Mouse (Mus musculus) heart, embryonic 13.5 days (tissue): Measurements from ENCODE around the gene Ipo13. TPM values are rescaled to one million over a fixed set of nuclear protein-coding genes. Genes with fewer than 3 reads are reported as not detected.
A peak's percentile ranks its signal among the peaks of the same experiment; 100 is the strongest.

Source experiments
- ATAC-seq: fragments of 200-750 bp; cut with Nextera tagmentation; 2 replicates; pipeline ENCODE4 v1.8.0; 2017; ENCODE audit warnings: moderate TSS enrichment; ENCODE audit not compliant: insufficient number of reproducible peaks, low FRiP score, low TSS enrichment; ENCODE audit errors: extremely low read depth
- H3K27ac ChIP-seq: fragments of 300-500 bp; sonication (generic); replicated peaks from 2 replicates; pipeline ENCODE4 v1.5.1; 2015; ENCODE audit warnings: moderate library complexity, mild to moderate bottlenecking, inconsistent platforms
- H3K27me3 ChIP-seq: fragments of 300-500 bp; sonication (generic); replicated peaks from 2 replicates; pipeline ENCODE4 v1.6.1; 2015; ENCODE audit warnings: mild to moderate bottlenecking, inconsistent platforms
- H3K36me3 ChIP-seq: fragments of 300-500 bp; sonication (generic); 2 replicates; pipeline ENCODE4 v1.6.1; 2015; ENCODE audit warnings: mild to moderate bottlenecking, inconsistent platforms
- H3K4me1 ChIP-seq: fragments of 300-500 bp; sonication (generic); 2 replicates; pipeline ENCODE4 v1.6.1; 2015; ENCODE audit warnings: inconsistent platforms
- H3K4me2 ChIP-seq: fragments of 300-500 bp; sonication (generic); 2 replicates; pipeline ENCODE4 v1.6.1; 2015; ENCODE audit warnings: inconsistent platforms, mild to moderate bottlenecking, moderate library complexity
- H3K4me3 ChIP-seq: fragments of 300-500 bp; sonication (generic); 2 replicates; pipeline ENCODE4 v1.5.1; 2015; ENCODE audit warnings: moderate library complexity, mild to moderate bottlenecking, inconsistent platforms
- H3K9ac ChIP-seq: fragments of 300-500 bp; sonication (generic); 2 replicates; pipeline ENCODE4 v1.6.1; 2015; ENCODE audit warnings: inconsistent platforms, mild to moderate bottlenecking, moderate library complexity
- H3K9me3 ChIP-seq: fragments of 300-500 bp; sonication (generic); 2 replicates; pipeline ENCODE4 v1.6.1; 2016; ENCODE audit warnings: inconsistent platforms
- WGBS: fragments of 180-500 bp; shearing (Covaris S2); methylation state at CpG from one replicate; pipeline ENCODE4 v1.1.7; 2015; ENCODE audit warnings: mixed read lengths; 5-methylcytosine and 5-hydroxymethylcytosine counted together
- polyA plus RNA-seq: library from polyadenylated mRNA; unstranded; fragments of >200 nt; fragmentation: Nextera tagmentation; extraction: Ambion mirVana; gene quantifications from 2 replicates; pipeline ENCODE4 v1.2.1, GENCODE M21; 2015

Ipo13 gene
- polyA plus RNA-seq, 1 experiment from 2014 or later = 40.3 TPM

DNA sequence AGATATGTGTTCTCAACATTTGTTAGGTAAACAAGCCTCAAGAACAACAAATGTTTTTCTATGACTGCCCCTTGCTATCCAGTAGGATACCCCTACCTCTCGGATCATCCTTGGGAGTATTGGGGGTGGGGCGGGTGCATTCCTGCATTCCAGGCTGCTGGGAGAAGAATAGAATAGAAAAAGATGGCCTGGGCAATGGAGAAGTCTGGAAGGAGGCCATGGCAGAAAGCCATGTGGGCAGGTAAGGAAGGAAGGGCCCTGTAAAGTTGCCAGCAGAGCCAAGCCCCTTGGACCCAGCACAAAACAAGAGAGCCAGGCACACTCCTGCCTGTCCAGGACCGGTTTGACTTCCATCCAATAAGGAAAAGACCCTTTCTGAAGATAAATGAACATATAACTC is 1.4 kb downstream of the Ipo13 start:
- 45% methylated on average over 3 of the region's 3 CpGs for WGBS
- Histone ChIP-seq H3K27me3 (no peaks in the 10 kb centered on the region), H3K36me3 (peaks cover 37% of the 10 kb centered on the region), H3K27ac (no peak overlapping the region), H3K9me3 (no peaks in the 10 kb centered on the region), H3K4me2 (peak overlapping the region; percentile 100), H3K4me1 (peaks cover 79% of the 10 kb centered on the region), H3K4me3 (peak overlapping the region; percentile 93), H3K9ac (peak overlapping the region; percentile 95)
- no peak for ATAC-seq

DNA sequence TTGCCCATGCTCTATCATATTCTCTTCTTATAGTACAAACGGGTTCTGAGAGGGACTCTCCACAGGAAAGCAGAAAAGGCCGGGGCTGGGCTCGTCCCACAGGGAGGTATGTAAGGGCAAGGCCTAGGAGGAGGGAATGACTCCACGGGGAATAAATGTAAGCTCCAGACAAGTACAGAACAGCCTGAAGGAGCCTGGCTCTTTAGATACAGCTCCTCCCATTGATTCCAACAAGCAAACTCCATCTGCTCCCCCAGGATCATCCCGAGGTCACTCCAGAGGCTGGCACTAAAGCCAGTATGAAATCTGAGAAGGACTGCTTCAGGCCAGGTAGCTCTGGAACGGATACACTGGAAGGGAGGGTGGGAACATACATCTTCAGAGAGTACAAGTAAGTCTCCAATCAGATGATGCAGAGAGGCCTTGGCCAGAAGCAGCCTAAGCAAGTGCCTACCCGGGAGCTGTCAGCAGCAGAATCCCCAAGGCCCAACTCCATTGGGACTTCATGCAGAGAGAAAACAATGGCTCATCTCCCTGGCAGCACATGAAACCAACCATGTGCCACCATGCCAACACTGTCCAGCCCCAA is 2.0 kb downstream of the Ipo13 start:
- no peaks in the 10 kb centered on the region for H3K9me3 ChIP-seq
- H3K4me3 ChIP-seq = peak overlapping the region; percentile 93
- no peak for ATAC-seq
- H3K9ac ChIP-seq = peak overlapping the region; percentile 50; the same call in 1 of the 2 replicates
- H3K4me2 ChIP-seq = peak overlapping the region; percentile 100
- no peak overlapping the region for H3K27ac ChIP-seq
- peaks cover 78% of the 10 kb centered on the region for H3K4me1 ChIP-seq
- H3K27me3 ChIP-seq = no peaks in the 10 kb centered on the region
- 65% methylated on average over 7 of the region's 7 CpGs for WGBS
- peaks cover 43% of the 10 kb centered on the region for H3K36me3 ChIP-seq

DNA sequence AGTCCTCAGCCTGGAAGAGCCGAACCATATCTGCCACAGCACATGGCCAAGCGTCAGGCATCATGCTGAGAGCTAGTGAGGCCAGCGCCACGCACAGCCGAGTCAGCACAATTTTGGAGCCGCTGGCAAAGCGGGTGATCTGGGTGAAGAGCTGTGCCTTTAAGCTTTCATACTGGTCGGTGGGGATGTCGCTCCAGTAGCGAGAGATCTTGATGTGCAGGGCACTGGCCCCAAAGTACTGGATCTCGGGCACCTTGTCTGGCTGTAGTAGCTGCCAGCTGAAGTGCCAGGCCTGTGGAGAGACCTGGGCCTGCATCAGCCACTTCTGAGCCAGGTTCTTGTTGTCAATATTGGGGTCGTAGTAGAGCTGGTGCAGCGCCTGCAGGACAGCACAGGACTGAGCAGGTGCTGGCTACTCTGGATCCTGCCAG is 2.7 kb downstream of the Ipo13 start:
- Histone ChIP-seq H3K4me3 (no peak overlapping the region), H3K27me3 (no peaks in the 10 kb centered on the region), H3K36me3 (peaks cover 47% of the 10 kb centered on the region), H3K27ac (no peak overlapping the region), H3K4me2 (no peak overlapping the region), H3K4me1 (peaks cover 72% of the 10 kb centered on the region), H3K9ac (no peak overlapping the region), H3K9me3 (no peaks in the 10 kb centered on the region)
- ATAC-seq = no peak
- WGBS = 89% methylated on average over 13 of the region's 13 CpGs

DNA sequence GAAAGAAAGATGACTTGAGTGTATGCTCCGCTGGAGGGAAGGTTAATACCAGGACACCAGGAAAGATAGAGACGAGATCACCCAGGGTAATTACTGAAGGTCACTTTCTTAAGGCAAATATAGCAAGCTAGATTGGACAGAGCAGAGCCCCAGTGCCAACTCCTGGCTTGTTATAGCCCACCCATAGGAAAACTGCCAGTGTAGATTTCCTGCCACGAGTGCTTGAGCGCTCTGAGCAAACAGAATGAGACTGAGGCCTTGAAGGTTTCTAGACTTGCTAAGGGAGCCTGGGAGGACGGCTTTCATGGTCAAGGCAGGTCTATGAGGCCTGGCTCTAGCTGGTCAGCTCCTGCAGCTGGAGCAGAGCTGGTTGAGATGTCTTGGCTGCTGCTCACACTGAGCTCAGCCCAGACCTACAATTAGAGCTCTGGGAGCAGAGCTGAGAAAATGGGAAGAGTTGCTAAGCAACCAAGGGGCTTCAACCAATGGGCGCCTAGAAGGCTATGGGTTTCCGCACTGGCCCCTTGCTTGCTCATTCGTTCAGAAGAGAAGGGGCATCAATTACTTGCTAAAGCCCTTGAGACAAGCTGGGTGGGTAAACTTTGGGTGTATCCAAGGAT is 5.9 kb downstream of the Ipo13 start:
- 81% methylated on average over 8 of the region's 8 CpGs for WGBS
- Histone ChIP-seq H3K9ac (no peak overlapping the region; the same call in 1 of the 2 replicates), H3K4me2 (no peak overlapping the region), H3K9me3 (no peaks in the 10 kb centered on the region), H3K27ac (no peak overlapping the region), H3K36me3 (peaks cover 75% of the 10 kb centered on the region), H3K27me3 (no peaks in the 10 kb centered on the region), H3K4me1 (peaks cover 57% of the 10 kb centered on the region), H3K4me3 (no peak overlapping the region)
- ATAC-seq = no peak

DNA sequence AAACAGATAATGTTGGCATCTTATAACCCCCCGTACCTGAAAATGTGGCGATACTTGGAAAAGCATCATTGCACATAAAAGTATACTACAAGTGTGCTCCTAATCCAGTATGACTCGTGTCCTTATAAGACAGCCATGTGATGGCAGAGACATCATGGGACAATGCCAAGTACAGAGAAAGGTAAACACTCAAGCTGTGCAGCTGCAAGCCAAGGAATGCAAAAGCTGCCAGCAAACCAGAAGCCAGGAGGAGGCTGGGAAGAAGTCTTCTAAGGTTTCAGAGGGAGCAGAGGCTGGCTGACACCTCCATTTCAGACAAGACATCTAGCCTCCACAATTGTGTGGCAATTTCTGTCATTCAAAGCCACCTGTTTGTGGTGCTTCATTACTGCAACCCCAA is 8.6 kb downstream of the Ipo13 start:
- no peak for ATAC-seq

DNA sequence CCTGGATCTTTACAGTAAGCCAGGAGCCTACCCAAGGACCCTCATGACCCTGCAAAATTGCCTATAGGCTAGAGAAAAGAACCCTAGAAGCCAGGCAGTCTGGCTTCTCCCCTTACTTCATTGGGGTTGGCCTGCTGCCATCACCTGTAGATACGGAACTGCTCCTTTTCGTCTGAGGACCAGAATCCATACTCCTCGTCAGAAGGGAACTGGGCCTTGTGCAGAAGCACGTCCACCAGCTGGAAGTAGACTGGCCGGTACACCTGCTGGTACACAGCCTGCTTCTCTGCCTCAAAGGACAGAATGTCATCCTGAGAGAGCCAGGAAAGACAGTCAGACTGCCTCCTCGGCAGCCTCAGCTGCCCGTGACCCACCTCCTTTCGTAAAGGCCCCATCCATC is 10.0 kb downstream of the Ipo13 start:
- 87% methylated on average over 8 of the region's 8 CpGs for WGBS
- no peak for ATAC-seq
- H3K36me3 ChIP-seq = peaks cover 92% of the 10 kb centered on the region

More for the DNA sequence above, 8.6 kb downstream of the Ipo13 start:
- no peaks in the 10 kb centered on the region for H3K27me3 ChIP-seq
- H3K36me3 ChIP-seq = peaks cover 89% of the 10 kb centered on the region
- no peak overlapping the region for H3K27ac ChIP-seq
- no peaks in the 10 kb centered on the region for H3K9me3 ChIP-seq
- H3K9ac ChIP-seq = no peak overlapping the region
- peaks cover 34% of the 10 kb centered on the region for H3K4me1 ChIP-seq
- H3K4me3 ChIP-seq = no peak overlapping the region
- no peak overlapping the region for H3K4me2 ChIP-seq
- whole genome bisulfite sequencing = 82% methylated on average over 3 of the region's 3 CpGs

DNA sequence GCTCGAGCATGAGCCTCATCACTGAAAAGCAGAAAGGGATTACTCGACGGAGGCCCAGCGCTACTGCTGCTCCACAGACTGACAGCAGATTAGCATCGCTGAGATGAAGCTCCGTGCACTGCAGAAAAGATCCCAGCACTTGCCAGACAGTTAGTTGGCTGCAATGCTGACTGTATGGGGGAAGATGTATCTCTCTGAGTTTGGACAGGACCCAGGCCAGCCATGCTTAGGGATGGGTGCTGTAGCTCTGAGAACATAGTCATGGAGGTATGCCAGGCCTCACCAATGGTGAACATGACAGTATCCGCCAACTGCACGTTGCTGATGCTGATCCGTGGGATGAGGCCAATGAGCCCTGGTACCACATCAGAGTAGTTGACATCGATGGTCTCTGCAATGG is 10.7 kb downstream of the Ipo13 start:
- ATAC-seq = 0 out of 2 replicates have a peak, but pooled peaks have one; percentile 18
- Histone ChIP-seq H3K4me1 (peaks cover 17% of the 10 kb centered on the region), H3K36me3 (peaks cover 92% of the 10 kb centered on the region), H3K27ac (no peak overlapping the region), H3K9me3 (no peaks in the 10 kb centered on the region), H3K9ac (no peak overlapping the region), H3K27me3 (no peaks in the 10 kb centered on the region), H3K4me3 (no peak overlapping the region), H3K4me2 (no peak overlapping the region)
- WGBS = 90% methylated on average over 10 of the region's 10 CpGs

More for the DNA sequence above, 10.0 kb downstream of the Ipo13 start:
- Histone ChIP-seq H3K4me1 (peaks cover 22% of the 10 kb centered on the region), H3K4me3 (no peak overlapping the region), H3K27ac (no peak overlapping the region), H3K27me3 (no peaks in the 10 kb centered on the region), H3K9ac (no peak overlapping the region), H3K4me2 (no peak overlapping the region), H3K9me3 (no peaks in the 10 kb centered on the region)

DNA sequence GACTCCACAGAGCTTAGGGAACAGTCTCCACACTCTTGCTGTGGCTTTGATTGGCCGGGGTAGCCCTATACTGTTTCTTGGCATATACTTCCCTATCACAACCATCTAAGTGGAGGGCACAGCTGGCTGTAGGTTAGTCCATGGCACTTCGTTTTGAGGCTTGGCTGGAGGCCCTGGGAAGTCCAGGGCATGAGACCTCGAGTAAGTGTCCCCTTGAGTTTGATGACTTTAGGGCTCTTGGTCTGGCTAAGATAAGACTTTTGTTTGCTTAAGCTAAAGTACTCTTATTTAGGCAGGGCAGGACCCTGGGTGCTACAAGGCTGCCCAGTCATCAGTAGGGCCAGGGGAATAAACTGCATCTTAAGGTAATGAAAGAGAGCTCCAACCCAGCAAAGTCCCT is 16.7 kb downstream of the Ipo13 start:
- Histone ChIP-seq H3K9ac (no peak overlapping the region), H3K4me3 (no peak overlapping the region), H3K4me1 (no peaks in the 10 kb centered on the region), H3K27ac (no peak overlapping the region), H3K9me3 (no peaks in the 10 kb centered on the region), H3K4me2 (no peak overlapping the region), H3K36me3 (peaks cover 96% of the 10 kb centered on the region), H3K27me3 (no peaks in the 10 kb centered on the region)
- ATAC-seq = no peak
- 71% methylated on average over 3 of the region's 3 CpGs for WGBS

DNA sequence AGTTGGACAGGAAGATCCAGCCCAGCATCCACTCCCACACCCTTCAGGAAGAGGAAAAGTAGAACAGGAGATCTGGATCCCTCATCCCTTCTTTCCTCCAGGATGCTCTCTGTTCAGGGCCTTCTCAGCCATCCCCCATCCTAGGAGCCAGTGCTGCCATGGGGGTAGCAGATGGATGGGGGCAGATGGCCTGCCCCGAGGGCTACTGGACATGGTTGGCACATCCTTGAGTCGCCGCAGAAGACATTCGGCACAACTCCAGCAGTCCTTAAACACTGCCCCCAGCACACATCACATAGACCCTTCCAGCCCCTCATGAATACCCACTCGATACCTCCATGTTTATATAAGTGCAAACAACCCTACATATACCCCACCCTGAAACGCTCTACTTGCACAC is 18.8 kb downstream of the Ipo13 start:
- no peak for ATAC-seq
- H3K36me3 ChIP-seq = peaks cover 75% of the 10 kb centered on the region
- H3K4me2 ChIP-seq = no peak overlapping the region
- H3K9me3 ChIP-seq = no peaks in the 10 kb centered on the region
- peaks cover 7% of the 10 kb centered on the region for H3K4me1 ChIP-seq
- H3K9ac ChIP-seq = no peak overlapping the region
- H3K27ac ChIP-seq = no peak overlapping the region
- 94% methylated on average over 6 of the region's 6 CpGs for WGBS
- no peak overlapping the region for H3K4me3 ChIP-seq
- no peaks in the 10 kb centered on the region for H3K27me3 ChIP-seq

DNA sequence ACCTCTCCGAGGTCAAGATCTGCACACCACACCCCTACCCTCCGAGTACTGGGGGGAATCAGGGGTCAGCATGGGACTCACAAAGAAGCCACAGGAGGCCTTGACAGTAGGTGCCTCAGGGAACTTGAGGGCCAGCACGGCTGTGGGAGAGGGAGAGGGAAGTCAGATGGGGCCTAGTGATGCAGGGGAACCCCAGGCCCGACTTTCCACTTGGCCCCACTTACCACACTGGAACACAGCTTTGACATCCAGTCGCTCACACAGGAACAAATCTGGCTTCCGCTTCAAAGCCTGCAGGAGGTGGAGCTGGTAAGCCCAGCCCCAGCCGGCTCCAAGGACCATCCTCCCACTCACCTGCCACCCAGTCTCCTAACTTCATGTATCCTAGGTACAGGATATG is 19.5 kb downstream of the Ipo13 start:
- H3K27me3 ChIP-seq = no peaks in the 10 kb centered on the region
- no peak overlapping the region for H3K4me2 ChIP-seq
- no peak overlapping the region for H3K9ac ChIP-seq
- H3K36me3 ChIP-seq = peaks cover 68% of the 10 kb centered on the region
- no peak for ATAC-seq
- no peak overlapping the region for H3K27ac ChIP-seq
- H3K4me1 ChIP-seq = peaks cover 11% of the 10 kb centered on the region
- H3K9me3 ChIP-seq = no peaks in the 10 kb centered on the region
- no peak overlapping the region for H3K4me3 ChIP-seq
- WGBS = 67% methylated on average over 7 of the region's 7 CpGs

DNA sequence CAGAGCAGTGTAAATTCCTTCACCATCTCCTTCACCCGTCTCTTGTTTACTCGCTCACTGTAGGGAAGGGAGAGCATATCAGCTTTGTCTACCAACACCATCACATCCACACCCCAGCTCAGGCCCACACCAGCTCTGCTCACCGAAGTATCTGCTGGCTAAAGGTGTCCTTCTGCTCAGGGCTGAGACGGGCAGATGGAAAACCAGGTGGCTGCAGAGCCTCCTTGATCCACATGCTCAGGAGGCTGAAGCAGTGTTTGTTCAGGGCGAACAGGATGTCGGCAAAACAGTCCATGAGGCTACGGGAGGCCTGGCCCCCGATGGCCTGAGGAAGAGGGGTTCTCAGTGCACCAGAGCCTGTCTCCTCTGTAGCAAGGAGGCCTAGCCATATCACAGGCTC is 20.2 kb downstream of the Ipo13 start:
- peaks cover 68% of the 10 kb centered on the region for H3K36me3 ChIP-seq
- H3K27me3 ChIP-seq = no peaks in the 10 kb centered on the region
- WGBS = 81% methylated on average over 8 of the region's 8 CpGs
- H3K9me3 ChIP-seq = no peaks in the 10 kb centered on the region
- no peak overlapping the region for H3K4me2 ChIP-seq
- H3K4me3 ChIP-seq = no peak overlapping the region
- H3K4me1 ChIP-seq = peaks cover 11% of the 10 kb centered on the region
- no peak overlapping the region for H3K27ac ChIP-seq
- ATAC-seq = no peak
- no peak overlapping the region for H3K9ac ChIP-seq

DNA sequence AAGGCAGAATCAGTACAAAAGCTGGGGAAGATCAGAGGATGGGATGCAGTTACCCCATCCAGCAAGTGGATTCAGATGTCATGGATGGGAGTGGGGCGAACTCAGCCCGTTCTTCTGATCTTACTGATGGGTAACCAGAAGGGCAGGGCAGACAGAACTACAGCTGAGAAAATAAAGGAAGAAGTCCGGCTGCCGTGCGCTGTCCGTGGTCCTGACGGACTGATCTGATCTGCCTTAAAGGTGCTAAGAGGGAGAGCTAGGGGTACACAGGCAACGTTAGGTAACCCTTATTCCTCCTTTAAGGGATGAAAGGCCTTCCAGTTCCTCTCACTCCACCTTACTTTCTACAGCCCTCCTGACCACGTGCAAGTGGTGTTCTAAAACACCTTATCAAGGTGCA is 21.4 kb downstream of the Ipo13 start:
- Histone ChIP-seq H3K4me3 (no peak overlapping the region), H3K9ac (no peak overlapping the region), H3K27ac (no peak overlapping the region), H3K4me1 (peaks cover 11% of the 10 kb centered on the region), H3K4me2 (no peak overlapping the region), H3K9me3 (no peaks in the 10 kb centered on the region), H3K36me3 (peaks cover 62% of the 10 kb centered on the region), H3K27me3 (no peaks in the 10 kb centered on the region)
- 19% methylated on average over 9 of the region's 9 CpGs for WGBS
- no peak for ATAC-seq
